Mouse (Mus musculus): ENCODE data around the gene Plpp7.

- no peak for TF ChIP-seq CHD1 (IDR thresholded peaks at IDR 0.05; ENCODE audit: low read depth, low read length)
- no peak for TF ChIP-seq USF2 (conservative IDR thresholded peaks at IDR 0.05; ENCODE audit: low read depth, low read length)
- TF ChIP-seq ZNF384 (IDR thresholded peaks at IDR 0.05; ENCODE audit: low read depth, low read length) = no peak
- TF ChIP-seq ZMIZ1 (IDR thresholded peaks at IDR 0.05; ENCODE audit: low read depth, low read length) = no peak
- TF ChIP-seq CTCF (conservative IDR thresholded peaks at IDR 0.05 in 1 of 2, IDR thresholded peaks at IDR 0.05 in 1 of 2; ENCODE audit: low read depth in 2 of 2, low read length in 2 of 2) = peak in 1 of 2 experiments; percentile 26; a peak in 2 of 4 replicates
- no peak for TF ChIP-seq USF1 (IDR thresholded peaks at IDR 0.05; ENCODE audit: low read depth, low read length)
- TF ChIP-seq MYC (IDR thresholded peaks at IDR 0.05; ENCODE audit: low read depth, low read length) = no peak
- TF ChIP-seq TBP (conservative IDR thresholded peaks at IDR 0.05; ENCODE audit: low read depth, low read length) = no peak
- no peak for TF ChIP-seq NELFE (IDR thresholded peaks at IDR 0.05; ENCODE audit: low read depth, low read length)
- no peak for TF ChIP-seq IRF4 (IDR thresholded peaks at IDR 0.05; ENCODE audit: low read depth, low read length)
- no peak for TF ChIP-seq NRF1 (IDR thresholded peaks at IDR 0.05; ENCODE audit: low read depth, low read length)
Observed at GRCm38 (mm10) chr2:32158616-32159239, 63.4 kb downstream of the Plpp7 start.

Measured in CH12.LX (cell line).